Mouse (Mus musculus): ENCODE data around the gene Donson. TPM values are rescaled to one million over a fixed set of nuclear protein-coding genes. Genes with fewer than 3 reads are reported as not detected.

Donson gene
- 6.0 and 10.7 TPM in 2 replicates for polyA plus RNA-seq (2012; rRNA removed; ENCODE audit: low replicate concordance)

GRCm38 (mm10) chr16:91688619-91689334 lies at the start of gene Donson:
Gene Donson (minus strand): TSS chr16:91688770.

GRCm38 (mm10) chr16:91729066-91729482 lies 40.5 kb upstream of the Donson start, which contains the start of gene Itsn1:
Gene Itsn1 (plus strand): TSS chr16:91729281.

GRCm38 (mm10) chr16:91728123-91729065 lies 39.8 kb upstream of the Donson start, which contains the start of gene Cryzl1:
Gene Cryzl1 (minus strand): TSS chr16:91728975.

GRCm38 (mm10) chr16:91647461-91648219 lies 40.9 kb downstream of the Donson start, which contains the start of gene Son:
Gene Son (plus strand): TSS chr16:91647506.

DNA sequence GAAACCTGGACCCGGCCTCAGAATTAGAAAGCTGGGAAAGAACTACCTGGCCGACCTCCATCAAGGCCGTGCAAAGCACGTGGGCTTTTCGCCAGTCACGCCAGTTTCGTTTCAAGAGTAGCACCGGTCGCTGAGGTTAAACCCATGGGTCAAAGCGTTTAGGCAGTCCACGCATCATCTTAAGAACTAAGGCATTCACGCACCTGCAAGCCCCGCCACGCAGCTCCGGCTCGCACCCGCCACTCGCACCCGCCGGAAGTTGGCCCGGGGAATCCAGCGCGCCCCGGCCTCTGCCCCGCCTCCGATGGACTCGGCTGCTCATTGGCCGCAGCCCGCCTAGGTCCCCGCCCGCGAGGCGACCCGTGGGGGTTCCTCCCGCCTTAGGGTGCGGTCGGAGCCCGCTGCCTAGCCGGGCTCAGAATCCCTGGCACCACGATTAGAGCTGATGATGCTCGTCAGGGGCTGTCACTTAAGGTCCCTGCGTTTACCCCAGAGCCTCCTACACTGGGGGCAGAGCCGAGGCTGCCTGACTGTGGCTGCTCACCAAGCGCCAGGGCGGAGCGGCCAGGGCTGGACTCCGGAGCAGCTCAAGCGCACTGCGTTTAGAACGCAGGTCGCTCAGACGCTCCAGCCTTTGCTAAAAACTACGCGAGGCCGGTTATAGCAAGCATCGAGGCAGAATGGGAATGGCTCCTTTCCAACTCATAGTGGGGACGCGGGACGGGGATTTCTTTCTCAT lies 41.7 kb downstream of the Donson start, which contains the start of gene Gart:
Gart (minus strand) TSS at position 272 of the 739 bp plus-strand sequence.

Other genes with a start within 250 kb of the Donson start
- 7.5 and 9.3 TPM in 2 replicates for gene Ifnar1, start 203.5 kb downstream of the Donson start, polyA plus RNA-seq (2012; rRNA removed; ENCODE audit: low replicate concordance)
- gene Ifngr2, start 141.7 kb downstream of the Donson start, polyA plus RNA-seq (2012; rRNA removed; ENCODE audit: low replicate concordance) = 67.5 and 273 TPM in 2 replicates
- gene Tmem50b, start 91.0 kb downstream of the Donson start, polyA plus RNA-seq (2012; rRNA removed; ENCODE audit: low replicate concordance) = 17.5 and 18.8 TPM in 2 replicates
- 0.04 TPM in 1 of 2 replicates, not detected in the other for gene Dnajc28, start 69.7 kb downstream of the Donson start, polyA plus RNA-seq (2012; rRNA removed; ENCODE audit: low replicate concordance)
- 9.2 and 12.8 TPM in 2 replicates for gene Gart, start 41.8 kb downstream of the Donson start, polyA plus RNA-seq (2012; rRNA removed; ENCODE audit: low replicate concordance)
- gene Son, start 41.3 kb downstream of the Donson start, polyA plus RNA-seq (2012; rRNA removed; ENCODE audit: low replicate concordance) = 23.0 and 36.8 TPM in 2 replicates
- gene Cryzl1, start 40.2 kb upstream of the Donson start, polyA plus RNA-seq (2012; rRNA removed; ENCODE audit: low replicate concordance) = 6.6 and 7.1 TPM in 2 replicates
- 13.6 and 18.3 TPM in 2 replicates for gene Itsn1, start 40.5 kb upstream of the Donson start, polyA plus RNA-seq (2012; rRNA removed; ENCODE audit: low replicate concordance)

Measured in duodenum, adult 2 months (tissue).